Mouse (Mus musculus) 3T3-L1 (cell line): ENCODE data around the gene Ggact.

Experiments
- DNase-seq: peaks from one replicate; pipeline ENCODE4 v3.0.0-alpha.2; 2015; ENCODE audit warnings: low read depth, low spot score

Ggact gene

DNA sequence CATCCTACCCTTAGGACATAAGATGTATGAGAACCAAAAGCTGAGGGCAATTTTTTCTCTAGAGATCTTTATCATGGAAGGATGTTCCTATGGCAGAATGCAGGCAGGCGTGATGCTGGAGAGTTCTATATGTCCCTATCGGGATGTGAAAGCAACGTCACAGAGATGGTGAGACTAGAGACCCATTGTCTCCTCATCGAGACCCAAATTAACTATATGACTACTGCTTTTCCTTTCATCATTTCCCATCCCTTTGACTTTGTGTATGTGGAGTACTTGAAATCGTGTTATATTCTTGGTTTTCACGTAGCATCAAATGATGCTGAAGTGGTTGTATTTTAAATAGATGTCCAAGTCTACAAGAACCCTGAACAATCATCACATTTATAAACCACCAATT, at the start of gene Ggact:
Gene Ggact, minus strand, starts transcription at position 101 of the 400 bp plus-strand sequence.
- DNase-seq = no peak

DNA sequence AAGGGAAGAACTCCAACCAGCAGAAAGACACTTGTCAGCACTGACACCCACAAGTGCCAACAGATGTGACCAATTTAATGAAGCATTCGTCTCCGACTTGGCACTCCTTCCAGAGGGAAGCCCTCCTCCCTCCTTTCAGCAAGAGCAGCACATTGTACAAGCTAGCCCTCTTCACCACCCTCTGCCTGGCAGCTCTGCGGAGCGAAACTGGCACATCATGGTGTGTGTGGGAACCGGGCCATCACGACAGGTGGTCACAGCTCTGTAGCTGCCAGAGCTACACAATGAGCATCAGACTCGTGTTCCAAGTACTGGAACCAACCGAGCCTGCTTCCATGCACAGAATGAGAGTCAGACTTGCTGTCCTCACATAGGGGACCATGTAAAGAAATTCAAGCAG, 44.4 kb upstream of the Ggact start:
- no peak for DNase-seq

DNA sequence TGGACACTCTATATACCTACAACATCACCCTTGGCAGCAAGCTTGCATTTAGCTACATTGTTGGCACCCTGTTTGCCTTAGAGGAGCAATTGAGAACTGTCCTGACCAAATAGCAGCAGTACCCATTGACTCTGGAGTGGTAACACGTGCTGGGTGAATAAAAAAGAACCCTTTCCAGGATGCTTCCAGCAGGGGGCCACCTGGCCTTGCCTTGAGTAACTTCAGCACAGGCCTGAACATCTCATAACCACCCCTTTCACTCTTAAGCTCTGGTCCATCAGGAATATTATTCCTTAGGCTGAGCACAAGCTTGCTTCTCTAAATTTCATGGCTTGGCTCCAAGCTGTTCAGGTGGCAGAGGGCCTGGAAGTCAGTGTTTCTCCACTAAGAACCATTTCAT, 39.8 kb upstream of the Ggact start:
- peak; percentile 80 for DNase-seq

DNA sequence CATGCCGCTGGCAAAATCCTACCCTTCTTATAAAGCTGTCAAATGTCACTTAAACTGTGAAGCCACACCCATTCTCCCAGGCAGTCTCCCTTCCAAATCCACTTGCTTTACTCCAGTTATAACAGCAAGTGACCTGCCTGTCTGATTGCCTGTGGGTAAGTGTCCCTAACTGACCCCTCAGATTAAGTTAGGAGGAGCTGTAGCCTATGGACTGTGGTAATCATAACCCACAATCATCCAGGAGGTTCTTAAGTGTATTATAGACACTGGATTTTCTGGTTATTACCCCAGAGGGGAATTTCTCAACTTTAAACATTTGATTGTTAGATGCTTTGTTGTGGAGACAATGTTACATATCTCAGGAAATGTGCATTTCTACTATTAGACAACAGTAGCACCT, 39.0 kb upstream of the Ggact start:
- DNase-seq = no peak

DNA sequence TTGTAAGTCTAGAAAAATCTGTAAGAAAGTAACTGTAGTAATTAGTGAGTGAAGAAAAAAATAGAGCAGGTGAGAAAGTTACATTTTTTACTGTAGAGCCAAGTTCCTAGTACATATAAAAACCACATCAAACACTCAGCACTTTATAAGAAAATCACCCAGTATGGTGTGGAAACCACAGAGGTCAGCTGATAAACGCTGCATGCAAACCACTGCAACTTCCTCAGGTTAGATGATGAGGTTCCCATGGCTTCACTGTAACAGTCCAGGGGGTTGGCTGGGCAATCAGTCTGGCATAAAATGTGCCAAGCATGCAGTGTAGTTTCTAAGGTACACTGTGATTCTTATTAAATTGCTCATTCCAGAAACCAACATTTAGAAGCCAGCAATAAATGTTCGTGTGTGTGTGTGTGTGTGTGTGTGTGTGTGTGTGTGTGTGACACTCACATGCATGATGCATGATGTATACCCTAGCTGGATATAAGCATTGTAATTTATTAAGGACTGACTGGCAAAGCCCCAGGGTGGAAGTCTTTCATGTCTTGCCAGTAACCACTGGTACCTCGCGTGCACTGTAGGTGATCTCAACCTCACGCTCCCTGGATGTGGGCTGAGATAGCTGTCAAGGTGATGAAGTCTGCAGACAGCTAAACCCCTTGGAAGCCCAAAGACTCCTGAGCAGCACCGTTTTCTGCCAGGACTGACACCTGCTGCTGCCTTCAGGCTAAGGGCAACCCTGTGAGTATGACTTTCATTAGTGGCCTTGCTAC, 38.3 kb upstream of the Ggact start:
- DNase-seq = no peak

DNA sequence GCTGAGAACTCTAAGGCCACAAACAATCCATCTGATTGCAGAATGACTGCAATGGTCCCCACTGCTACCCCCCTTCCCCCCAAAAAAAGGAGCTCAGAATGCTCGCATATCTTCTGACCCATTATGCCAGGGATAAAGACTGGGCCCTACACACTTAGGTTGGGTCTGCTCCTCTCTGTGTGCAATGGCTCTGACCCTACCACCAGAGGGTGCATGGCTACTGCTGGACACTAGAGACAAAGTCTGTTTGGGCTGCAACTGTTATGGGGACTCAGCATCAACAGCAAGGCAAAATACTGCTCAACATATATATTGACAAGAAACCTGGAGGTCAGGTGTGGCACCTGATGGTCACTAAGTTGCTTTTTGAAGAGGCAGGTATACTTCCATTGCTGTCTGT, 37.4 kb upstream of the Ggact start:
- DNase-seq = peak; percentile 36

DNA sequence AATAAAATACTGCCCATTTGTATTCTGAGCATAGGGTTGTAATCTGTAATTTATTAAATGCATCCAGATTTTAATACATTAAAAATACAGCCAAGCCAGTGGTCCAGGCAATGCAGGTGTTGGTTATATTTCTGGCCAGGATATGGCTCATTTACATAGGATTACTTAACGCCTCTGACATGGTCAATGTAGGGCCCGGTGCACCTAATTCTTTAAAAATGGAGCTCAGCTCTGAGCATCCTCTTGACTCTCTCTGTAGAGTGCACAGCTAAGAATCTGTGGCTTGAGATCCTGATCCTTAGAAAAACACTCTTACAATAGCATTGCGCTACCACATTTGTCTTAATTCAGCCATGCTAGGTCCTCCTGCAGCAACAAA, 29.9 kb upstream of the Ggact start:
- DNase-seq = no peak

DNA sequence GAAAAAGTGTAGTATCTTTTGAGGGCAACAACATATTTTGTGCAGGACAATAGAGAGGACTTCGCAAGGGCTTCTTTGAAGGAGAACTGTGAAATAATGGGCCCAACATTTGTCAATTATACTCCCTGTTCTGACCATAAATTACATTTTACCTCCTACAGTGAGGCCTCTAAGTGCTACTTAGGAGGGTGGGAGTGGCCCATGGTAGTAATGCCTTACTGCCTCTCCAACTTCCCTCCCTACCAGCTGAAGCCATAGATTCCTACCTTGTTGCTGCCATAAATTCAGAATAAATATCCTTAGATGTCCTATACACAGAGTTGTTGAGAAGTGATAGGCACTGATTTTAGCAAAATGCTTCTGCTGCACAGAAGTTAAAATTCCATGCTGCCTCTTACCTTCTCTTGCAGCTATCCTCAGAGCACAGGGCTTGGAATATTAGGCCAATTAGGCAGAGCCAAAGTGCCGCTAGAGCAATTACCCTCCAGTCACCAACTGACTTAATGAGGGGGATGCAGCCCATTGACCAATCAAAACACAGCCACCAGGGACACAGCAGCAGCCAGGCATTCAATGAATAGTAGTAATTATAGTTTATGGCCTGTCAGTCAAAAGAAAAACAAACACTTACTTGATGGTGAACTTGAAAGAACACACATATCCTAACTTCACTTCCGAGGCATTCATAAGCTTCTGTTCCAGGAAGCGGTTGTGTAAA, 29.4 kb upstream of the Ggact start:
- no peak for DNase-seq

DNA sequence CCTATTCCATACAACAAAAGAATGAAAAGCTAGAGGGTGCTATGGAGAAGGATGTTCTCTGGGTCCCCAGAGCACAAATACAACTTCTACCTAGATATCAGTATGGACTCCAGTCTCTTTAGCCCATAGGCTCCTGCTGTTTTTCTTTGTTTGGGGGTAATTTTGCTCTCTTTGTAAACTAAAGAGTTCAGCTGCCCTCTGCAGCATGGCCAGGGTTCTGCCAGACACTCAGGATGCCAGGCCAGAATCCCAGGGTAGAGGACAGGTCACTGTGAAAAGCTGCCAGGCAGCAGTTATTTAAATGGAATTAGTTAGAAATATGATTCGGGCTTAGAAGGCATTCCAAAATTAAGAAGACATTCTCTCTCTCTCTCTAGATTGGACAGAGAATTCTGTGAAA, 22.9 kb upstream of the Ggact start:
- no peak for DNase-seq

DNA sequence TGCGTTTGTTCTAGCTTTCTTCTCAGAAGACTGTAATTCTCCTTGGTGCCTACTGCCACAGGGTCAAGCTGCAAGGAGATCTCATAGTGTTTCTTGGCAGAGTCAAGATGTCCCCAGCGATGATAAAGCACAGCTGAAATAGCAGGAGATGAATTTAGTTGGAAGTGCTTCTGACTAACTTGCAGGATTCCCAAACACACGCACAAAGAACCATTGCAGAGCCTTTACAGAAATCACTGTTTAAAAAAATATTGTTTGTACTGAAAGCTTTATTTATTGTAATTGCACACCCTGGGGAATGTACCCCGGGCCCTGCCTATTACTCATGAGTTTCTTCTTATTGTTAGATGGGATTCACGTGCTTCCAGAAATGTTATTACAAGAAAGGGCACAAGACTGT, 6.5 kb upstream of the Ggact start:
- no peak for DNase-seq

DNA sequence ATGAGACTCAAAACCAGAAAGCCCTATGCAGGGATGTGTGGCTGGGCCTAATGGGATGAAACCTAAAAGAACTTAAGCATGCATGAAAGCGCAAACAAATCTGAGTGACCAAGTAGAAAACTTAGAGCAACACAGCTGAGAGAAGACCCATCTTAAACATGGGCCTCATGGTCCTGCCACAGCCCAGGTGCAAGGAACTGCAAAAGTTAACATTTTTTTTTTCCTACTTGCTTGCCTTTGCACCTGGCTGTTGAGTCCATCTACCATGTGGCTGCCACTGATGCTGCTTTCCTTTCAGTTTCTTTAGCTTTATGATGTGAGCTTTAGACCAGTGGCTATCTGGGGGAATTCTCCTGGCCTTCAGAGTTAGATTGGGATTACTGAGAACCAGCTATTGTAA, 4.1 kb upstream of the Ggact start:
- DNase-seq = no peak

DNA sequence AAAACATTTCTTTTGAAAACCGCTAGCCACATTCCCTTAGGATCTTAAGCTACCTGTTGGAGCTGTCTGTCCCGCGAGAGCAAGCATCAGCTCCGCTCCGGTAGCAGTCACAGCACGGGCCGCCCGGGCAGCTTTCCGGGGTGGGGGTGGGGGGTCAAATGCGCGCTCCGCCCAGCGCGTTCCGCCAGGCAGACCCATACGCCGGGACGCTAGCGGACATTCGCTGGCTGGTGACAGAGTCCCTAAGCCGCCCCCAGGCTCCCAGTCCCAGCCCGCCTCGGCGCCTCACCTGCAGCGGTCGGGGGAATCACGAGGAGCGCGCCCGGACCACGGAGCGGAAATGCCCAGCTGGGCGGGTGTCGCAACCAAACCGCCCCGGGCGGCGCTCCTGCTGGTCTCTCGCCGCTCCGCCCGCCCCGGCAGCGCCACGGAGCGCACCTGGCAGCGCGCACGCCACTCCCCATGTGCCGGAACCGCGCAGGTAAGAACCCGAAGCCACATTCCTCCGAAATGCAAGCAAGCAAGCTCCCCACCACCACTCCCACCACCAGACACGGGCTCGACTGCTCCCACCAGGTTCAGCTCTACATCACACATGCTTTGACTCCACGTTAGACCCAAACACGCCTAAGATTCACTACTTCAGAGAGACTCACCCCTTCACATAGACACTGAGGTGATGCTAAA, 602 bp downstream of the Ggact start:
- DNase-seq = peak; percentile 67

DNA sequence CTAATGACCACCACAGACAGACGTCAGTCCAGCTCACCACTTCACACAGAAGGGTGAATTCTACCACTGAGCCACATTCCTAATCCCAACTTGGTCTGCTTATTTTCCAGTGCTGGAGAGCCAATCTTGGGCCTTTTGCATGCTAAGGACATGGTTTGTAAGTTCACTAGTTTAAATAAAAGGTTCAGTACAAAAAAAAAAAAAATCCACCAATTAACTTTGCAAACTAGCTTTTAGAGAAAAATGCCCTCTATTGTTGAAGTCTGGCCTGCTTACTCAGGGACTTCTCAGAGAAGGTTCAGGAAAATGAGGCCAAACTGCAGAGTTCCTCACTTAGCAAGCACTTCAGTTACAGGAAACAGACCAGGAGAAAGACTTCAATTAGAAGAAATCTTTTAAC, 1.4 kb downstream of the Ggact start:
- DNase-seq = peak; percentile 41

DNA sequence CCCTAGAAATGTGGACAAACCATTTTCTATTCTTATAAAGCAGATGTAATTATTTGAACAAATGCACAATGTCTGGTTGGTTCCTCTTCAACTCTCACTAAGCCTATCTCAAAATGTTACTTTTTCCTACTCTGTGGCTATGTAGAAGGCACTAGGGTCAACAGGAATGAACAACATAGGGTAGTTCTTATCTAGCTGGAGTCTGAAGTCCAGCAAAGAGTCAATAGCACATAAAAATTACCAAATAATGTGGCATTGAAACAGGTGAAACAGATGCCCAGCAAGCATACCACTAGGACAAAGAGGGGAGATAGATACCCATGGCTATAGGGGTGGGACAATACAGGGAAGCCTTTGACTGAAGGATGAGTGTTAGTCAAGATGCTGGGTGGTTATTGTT, 2.3 kb downstream of the Ggact start:
- no peak for DNase-seq

DNA sequence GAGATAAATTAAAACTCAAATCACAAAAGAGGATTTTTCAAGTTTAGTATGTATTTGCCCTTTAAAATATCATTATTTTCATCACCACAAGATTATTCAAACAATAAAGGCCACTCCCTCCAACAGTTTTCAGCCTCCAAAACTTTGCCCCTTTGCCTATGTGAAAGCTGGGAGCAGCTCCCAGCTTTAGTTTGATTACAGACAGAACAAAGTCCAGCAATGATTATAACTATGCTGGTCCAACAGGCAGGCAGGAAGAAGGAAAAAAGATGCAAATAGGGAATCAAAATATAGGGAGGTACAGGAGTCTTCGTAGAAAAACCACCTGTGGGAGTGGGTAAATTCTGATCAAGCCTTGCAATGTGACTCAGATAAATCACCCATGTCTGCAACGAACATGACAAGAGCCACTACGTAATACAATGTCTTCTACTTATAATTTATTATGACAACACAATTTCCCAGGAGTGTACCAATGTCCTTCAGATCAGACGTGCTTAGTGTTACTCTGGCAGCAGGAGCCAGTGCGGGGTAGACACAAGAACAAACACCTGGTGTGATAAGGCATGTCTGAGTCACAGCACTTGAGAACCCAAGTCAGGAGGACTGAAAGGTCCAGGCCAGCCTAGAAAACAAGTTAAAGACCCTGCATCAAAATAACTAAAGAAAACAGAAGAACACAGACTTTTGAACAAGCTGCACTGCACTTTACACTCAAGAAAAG, 4.0 kb downstream of the Ggact start:
- no peak for DNase-seq

DNA sequence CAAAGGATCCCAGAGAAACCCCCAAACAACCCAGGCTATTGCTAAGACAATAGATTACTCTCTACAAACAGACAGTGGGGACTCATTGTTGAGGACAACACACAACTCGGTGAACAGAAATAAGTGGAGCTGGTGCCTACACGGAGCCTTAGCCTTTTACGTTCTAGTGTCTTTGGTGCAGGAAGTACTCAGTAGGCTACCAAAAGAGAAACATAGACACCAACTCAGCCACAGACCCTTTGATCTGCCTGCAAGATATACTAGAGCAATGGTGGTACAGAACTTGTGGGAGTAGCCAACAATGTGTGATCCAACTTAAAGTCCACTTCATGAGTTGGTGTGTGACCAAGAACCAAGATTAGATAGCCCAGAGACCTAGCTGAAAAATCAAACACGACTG, 5.5 kb downstream of the Ggact start:
- DNase-seq = no peak

DNA sequence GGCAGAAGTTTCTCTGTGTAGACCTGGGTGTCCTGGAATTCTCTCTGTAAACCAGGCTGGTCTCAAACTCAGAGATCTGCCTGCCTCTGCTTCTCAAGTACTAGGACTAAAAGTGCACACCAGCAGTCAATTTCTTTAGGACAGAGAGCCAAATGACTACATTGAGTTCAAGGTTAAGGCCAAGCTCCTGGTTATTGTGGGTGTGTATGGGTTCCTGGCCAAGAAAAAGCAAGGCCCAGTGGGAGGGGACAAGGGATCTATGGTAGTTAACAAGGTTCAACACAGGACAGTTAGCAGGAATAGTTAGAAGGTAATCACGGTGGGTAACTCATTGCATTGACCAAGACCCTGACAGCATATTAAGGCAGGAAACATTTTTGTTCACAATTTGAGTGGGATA, 8.6 kb downstream of the Ggact start:
- DNase-seq = no peak

DNA sequence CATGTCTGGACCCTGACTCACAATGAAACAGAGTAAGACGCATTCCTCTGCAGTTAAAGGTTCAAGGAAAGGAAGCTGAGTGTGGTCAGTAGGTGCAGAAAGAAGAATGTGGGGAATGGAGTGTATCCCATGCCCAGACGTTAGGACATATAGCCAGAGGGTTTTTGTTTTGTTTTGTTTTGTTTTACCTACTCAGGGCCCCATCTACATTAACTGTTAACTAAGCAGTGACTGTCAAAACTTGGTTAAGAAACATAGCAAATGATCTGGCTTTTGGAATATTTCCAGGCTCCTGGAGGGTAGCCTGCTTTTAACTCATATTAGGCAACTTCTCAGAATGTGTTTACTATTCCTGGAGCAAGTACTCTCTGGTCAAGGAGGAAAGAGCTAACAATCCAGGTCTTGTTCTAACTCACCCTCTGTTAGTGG, 9.6 kb downstream of the Ggact start:
- peak; percentile 89 for DNase-seq

DNA sequence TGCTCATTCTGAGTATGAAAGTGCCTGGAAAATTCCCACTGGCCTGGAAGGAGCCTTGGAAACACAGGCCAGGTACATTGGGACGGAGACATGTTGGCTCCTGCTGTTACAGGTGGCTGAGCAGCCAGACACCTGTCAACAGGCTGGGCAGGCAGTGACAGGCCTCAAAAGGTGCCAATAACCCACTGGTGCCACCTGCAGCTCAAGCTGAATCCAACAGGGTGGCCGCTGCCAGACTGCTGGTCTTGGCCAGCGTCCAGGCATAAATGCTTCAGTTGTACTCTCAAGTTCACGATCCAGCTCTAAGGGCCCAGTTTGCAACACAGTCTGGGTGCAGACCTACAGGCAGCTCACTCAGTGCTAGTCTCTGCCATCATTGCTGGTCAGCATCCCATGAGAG, 10.7 kb downstream of the Ggact start:
- peak; percentile 76 for DNase-seq

DNA sequence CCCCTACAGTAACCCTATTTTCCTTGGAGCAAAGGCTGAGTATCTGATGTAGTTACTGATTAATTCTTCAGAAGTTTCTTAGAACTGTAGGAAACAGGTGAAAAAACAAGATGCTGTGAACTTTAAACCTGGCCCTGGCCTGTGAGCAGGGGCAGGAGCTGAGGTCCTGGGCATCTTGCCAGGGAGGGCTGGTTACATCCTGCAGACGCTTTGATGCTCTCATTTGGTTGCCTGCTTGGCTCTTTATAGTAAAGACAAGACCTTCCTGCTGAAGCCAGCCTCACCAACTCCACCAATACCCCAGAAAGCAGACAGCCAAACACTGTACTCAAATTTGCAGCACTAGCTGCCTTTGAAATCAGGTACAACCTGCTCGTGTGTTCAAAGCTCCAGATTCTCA, 11.4 kb downstream of the Ggact start:
- peak; percentile 29 for DNase-seq

DNA sequence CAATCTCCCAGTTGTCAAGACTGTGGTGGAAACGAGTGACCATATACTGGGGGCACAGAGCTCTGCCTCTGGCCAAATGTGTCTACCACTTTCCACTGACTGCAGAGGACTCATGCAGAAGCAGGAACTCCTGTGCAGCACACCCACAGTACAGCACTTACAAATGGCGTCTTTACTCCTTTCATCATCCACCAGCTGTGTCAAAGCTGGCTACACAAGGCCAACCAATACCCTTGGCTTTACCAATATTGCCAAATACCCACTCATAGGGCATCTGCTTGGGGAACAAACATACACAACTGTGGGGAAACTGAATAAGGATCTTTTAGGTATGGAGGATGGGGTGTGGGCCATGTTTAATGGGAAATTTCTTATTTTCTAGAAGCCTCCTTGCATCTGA, 11.8 kb downstream of the Ggact start:
- no peak for DNase-seq

DNA sequence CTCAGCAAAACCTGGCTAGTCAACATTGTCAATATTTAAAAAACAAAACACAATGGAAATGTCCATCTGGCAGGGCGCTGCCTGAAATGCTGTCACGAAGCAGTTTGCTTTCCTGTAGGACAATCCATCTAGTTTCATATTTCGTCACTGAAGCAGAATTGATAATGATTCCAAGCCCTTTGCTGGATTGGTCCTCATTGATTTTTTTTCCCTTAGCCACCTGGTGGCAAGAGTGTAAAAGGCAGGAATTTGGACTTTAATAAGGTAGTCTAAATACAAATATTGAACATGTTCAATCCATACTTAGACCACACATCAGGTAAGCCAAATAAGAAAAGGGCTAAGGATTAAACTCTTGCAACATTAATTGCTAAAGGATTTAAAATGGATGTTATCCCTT, 12.4 kb downstream of the Ggact start:
- no peak for DNase-seq
